Mouse (Mus musculus) lung, postnatal 0 days (tissue): ENCODE data around the gene Tecr. TPM values are rescaled to one million over a fixed set of nuclear protein-coding genes. Genes with fewer than 3 reads are reported as not detected.
"Not testable (repeated sequence)": the region's sequence is repeated elsewhere in the genome, so short reads cannot be mapped to it uniquely, and the experiment has no call there.

ENCODE experiments used
- ATAC-seq: fragments of 200-750 bp; cut with Nextera tagmentation; 2 replicates; pipeline ENCODE4 v1.8.0; 2017; ENCODE audit warnings: moderate library complexity
- DNase-seq: peaks from one replicate; pipeline ENCODE4 v3.0.0-alpha.2; 2016; ENCODE audit warnings: low spot score
- H3K27ac ChIP-seq: fragments of 300-500 bp; sonication (generic); 2 replicates; pipeline ENCODE4 v1.5.1; 2014; ENCODE audit warnings: antibody characterized with exemption, mild to moderate bottlenecking, low read length, mixed read lengths
- H3K27me3 ChIP-seq: fragments of 300-500 bp; sonication (generic); replicated peaks from 2 replicates; pipeline ENCODE4 v1.6.1; 2014; ENCODE audit warnings: low read length, mixed read lengths; ENCODE audit not compliant: insufficient read depth
- H3K36me3 ChIP-seq: fragments of 300-500 bp; sonication (generic); 2 replicates; pipeline ENCODE4 v1.6.1; 2014; ENCODE audit warnings: low read length, mixed read lengths; ENCODE audit not compliant: insufficient read depth
- H3K4me1 ChIP-seq: fragments of 300-500 bp; sonication (generic); 2 replicates; pipeline ENCODE4 v1.6.1; 2014; ENCODE audit warnings: antibody characterized with exemption, low read depth, low read length, mixed read lengths; ENCODE audit not compliant: insufficient read depth
- H3K4me2 ChIP-seq: fragments of 300-500 bp; sonication (generic); replicated peaks from 2 replicates; pipeline ENCODE4 v1.6.1; 2014; ENCODE audit warnings: low read depth, mild to moderate bottlenecking, low read length, moderate library complexity, mixed read lengths
- H3K4me3 ChIP-seq: fragments of 300-500 bp; sonication (generic); 2 replicates; pipeline ENCODE4 v1.5.1; 2014; ENCODE audit warnings: low read depth, low read length
- H3K9ac ChIP-seq: fragments of 300-500 bp; sonication (generic); replicated peaks from 2 replicates; pipeline ENCODE4 v1.6.1; 2014; ENCODE audit warnings: low read depth, mild to moderate bottlenecking
- H3K9me3 ChIP-seq: fragments of 300-500 bp; sonication (generic); 2 replicates; pipeline ENCODE4 v1.6.1; 2016; ENCODE audit warnings: low read length, mixed read lengths
- CTCF ChIP-seq: IDR thresholded peaks from 2 replicates; pipeline ENCODE4 v1.5.1; 2016; ENCODE audit warnings: antibody characterized with exemption, mild to moderate bottlenecking
- EP300 ChIP-seq: IDR thresholded peaks from 2 replicates; pipeline ENCODE4 v1.6.1; 2016; ENCODE audit warnings: antibody characterized with exemption, mild to moderate bottlenecking, control low read depth
- WGBS: fragments of 180-500 bp; shearing (Covaris S2); extraction: QIAGEN DNeasy Blood & Tissue Kit; methylation state at CpG from one replicate; pipeline ENCODE4 v1.1.7; 2014; 5-methylcytosine and 5-hydroxymethylcytosine counted together
- polyA plus RNA-seq: library from polyadenylated mRNA; unstranded; fragments of >200 nt; fragmentation: Nextera tagmentation; extraction: Ambion mirVana; gene quantifications from 2 replicates; pipeline ENCODE4 v1.2.1, GENCODE M21; 2015

Tecr gene
- polyA plus RNA-seq, 1 experiment from 2014 or later = 293 TPM

DNA sequence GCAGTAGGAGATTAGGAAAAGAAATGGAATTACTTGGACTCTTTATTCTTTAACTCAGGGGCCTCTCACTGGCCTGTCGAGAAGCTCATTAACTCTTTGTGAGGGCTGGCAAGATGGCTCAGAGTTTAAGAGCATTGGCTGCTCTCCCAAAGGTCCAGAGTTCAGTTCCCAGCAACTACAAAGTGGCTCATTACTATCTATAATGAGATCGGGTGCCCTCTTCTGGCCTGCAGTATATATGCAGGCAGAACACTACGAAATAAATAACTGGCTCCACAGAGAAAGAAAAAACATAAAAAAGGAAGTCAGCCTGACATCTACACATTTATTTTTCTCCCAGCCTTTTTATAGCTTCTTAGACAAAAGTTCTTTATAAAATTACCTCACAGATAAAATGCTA, 11.4 kb downstream of the Tecr start:
- DNase-seq (peak; percentile 52), ATAC-seq (no peak)
- H3K4me1 ChIP-seq = peaks cover 5% of the 10 kb centered on the region; the same call in 1 of the 2 replicates
- no peak overlapping the region for H3K4me3 ChIP-seq
- H3K27ac ChIP-seq = no peak overlapping the region
- no peaks in the 10 kb centered on the region for H3K36me3 ChIP-seq
- H3K4me2 ChIP-seq = no peak overlapping the region
- H3K9me3 ChIP-seq = no peaks in the 10 kb centered on the region
- no peaks in the 10 kb centered on the region for H3K27me3 ChIP-seq
- TF ChIP-seq CTCF (peak; percentile 63), EP300 (no peak)
- WGBS = 19% methylated on average over 3 of the region's 3 CpGs
- no peak overlapping the region for H3K9ac ChIP-seq

DNA sequence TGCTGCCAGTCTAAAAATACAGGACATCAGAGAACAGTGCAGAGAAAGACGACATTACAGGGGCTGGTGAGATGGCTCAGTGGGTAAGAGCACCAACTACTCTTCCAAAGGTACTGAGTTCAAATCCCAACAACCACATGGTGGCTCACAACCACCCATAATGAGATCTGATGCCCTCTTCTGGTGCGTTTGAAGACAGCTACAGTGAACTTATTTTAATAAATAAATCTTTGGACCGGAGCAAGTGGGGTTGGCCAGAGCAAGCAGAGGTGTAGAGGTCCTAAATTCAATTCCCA, 12.8 kb downstream of the Tecr start:
- 48% methylated on average over 3 of the region's 3 CpGs for WGBS

DNA sequence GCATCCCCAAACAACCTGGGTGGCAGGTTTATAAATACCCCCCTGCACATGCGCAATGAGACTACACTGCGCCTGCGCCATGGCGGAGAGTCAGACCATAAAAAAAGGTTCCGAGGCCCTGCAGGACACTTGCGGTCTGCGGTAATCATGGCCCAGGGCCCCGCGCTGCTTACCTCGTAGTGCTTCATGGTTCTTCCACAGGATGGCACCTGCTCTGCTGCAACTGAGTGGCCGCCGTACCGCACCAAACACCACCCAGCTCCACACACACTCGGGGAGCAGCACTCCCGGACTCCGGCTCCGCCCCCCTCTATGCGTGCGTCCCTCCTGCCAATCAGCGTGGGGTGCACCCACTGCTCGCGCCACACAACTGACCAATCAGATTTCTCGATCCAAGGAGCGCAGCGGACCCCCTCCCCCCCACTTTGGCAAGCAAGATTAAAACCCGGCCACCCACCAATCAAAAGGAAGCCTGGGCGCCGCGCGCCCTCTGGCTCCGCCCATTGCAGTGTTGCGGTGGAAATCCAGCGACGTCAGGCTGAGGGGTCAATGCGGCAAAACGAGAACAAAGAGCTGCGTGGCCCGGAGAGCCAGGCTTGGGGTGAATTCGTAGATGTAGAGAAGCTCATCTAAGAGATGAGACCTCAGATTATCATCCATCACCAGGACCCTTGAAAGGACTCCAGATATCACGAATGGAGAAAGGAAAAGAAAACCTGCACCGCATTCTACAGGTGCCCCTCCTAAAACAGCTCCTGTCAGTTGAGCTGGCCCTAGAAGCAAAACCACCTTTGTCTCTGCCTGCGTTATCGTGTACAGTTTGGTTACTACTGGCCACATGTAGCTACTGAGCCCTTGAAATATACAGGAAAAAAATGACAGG, 13.4 kb downstream of the Tecr start:
- Histone ChIP-seq H3K27ac (peak overlapping the region; percentile 84), H3K36me3 (no peaks in the 10 kb centered on the region), H3K4me3 (peak overlapping the region; percentile 64), H3K9me3 (no peaks in the 10 kb centered on the region), H3K4me2 (peak overlapping the region; percentile 88), H3K4me1 (peaks cover 5% of the 10 kb centered on the region; the same call in 1 of the 2 replicates), H3K27me3 (no peaks in the 10 kb centered on the region), H3K9ac (peak overlapping the region; percentile 55)
- ATAC-seq = peak; percentile 99
- TF ChIP-seq EP300 (no peak), CTCF (peak; percentile 33; the same call in 1 of the 2 replicates)
- peak; percentile 99 for DNase-seq
- under 1% methylated on average over 42 of the region's 43 CpGs for WGBS

More for the DNA sequence above, 12.8 kb downstream of the Tecr start:
- Histone ChIP-seq H3K4me2 (peak overlapping the region; percentile 88), H3K9ac (peak overlapping the region; percentile 32; the same call in 1 of the 2 replicates), H3K27ac (peak overlapping the region; percentile 84), H3K4me3 (peak overlapping the region; percentile 64; the same call in 1 of the 2 replicates)
- not testable (repeated sequence) for H3K9me3 ChIP-seq, H3K36me3 ChIP-seq, H3K27me3 ChIP-seq, ATAC-seq, DNase-seq, H3K4me1 ChIP-seq
- peak; percentile 35 for TF ChIP-seq CTCF

DNA sequence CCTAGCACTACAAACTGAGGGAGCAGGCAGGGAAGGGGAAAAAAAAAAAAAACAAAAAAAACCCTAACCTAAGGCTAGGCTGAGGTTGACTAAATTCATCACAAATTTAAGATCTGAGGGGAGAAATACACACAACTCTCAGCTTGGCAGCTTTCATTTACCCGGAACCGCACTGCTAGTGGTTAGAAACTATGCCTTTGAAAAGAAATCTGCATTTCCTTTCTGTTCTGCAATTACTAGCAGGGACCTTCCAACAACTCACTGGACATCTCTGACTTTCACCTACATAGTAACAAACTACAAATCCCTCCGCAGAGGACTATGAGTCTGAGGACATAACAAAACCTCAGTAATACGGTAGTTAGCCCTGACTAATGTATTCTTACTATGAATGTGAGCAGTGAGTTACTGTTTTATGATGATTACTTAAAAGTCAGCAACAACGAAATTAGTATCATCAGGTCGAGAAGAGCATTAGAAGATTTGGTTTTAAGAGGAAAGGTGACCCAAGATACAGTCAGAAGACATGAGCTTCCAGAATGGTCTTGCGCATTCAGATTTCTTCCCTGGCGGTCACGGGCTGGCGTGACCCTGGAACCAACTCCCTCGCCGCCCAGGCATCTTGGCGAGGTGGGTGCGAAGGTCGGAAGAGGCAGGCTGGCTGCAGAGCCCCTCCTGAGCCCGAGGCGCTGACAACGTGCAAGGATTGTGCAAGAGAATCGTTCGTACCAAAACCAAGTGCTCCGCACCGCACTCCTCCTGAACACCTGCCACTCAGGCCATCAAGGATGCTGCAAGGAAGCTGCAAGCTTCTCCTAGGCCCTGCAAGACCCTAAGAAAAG, 14.2 kb downstream of the Tecr start:
- H3K4me1 ChIP-seq = peaks cover 5% of the 10 kb centered on the region; the same call in 1 of the 2 replicates
- no peaks in the 10 kb centered on the region for H3K36me3 ChIP-seq
- ATAC-seq (peak; percentile 9), DNase-seq (no peak)
- no peaks in the 10 kb centered on the region for H3K9me3 ChIP-seq
- peak overlapping the region; percentile 55 for H3K9ac ChIP-seq
- peak overlapping the region; percentile 64 for H3K4me3 ChIP-seq
- H3K27me3 ChIP-seq = no peaks in the 10 kb centered on the region
- 3% methylated on average over 20 of the region's 22 CpGs for WGBS
- TF ChIP-seq CTCF = no peak
- TF ChIP-seq EP300 = no peak
- peak overlapping the region; percentile 48; the same call in 1 of the 2 replicates for H3K27ac ChIP-seq
- peak overlapping the region; percentile 88 for H3K4me2 ChIP-seq

DNA sequence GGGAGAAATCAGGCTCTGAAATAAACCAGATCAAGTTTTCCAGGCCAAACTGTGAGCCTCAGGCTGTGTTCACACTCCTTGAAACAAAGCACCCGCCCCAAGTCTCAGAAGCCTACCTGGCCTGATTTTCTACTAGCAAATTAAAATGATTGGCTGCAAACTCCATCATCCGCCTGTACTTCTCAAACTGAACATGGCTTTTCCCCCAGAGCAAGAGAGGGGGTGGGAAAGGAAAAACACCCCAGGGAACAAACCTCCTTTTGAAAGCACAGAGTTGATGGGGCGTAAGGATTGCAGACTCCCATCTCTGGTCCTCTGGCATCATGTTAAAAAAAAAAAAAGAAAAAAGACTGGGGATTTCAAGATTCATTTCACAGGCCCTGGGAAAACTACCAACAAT, 15.1 kb downstream of the Tecr start:
- no peak overlapping the region; the same call in 1 of the 2 replicates for H3K4me2 ChIP-seq

DNA sequence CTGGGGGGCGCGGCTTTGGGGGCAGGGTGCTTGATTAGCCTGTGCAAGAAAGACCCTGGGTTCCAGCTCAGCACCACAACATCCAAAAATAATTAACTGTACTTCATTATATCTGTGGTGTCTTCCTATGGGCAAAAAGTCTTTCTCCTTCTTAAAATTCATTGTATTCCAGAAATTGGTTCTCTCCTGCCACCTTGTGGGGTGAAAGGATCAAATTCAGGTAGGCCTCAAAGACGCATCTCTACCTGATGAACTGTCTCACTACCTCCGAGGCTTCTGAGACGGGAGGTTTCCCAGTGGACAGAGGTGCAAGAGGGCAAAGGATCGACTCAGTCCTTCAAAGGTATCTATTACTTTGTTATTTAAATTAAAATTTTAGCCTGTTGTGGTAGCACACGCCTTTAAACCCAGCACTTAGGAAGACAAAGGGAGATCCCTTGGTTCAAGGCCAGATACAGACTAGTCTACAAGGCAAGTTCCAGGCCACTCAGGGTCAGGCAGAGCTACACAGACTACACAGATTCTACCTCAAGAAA, 17.2 kb downstream of the Tecr start:
- TF ChIP-seq EP300 (no peak), CTCF (peak; percentile 36; the same call in 1 of the 2 replicates)
- Histone ChIP-seq H3K4me1 (peaks cover 5% of the 10 kb centered on the region; the same call in 1 of the 2 replicates), H3K9ac (no peak overlapping the region), H3K27me3 (no peaks in the 10 kb centered on the region), H3K9me3 (no peaks in the 10 kb centered on the region), H3K27ac (no peak overlapping the region), H3K4me3 (no peak overlapping the region), H3K4me2 (no peak overlapping the region), H3K36me3 (no peaks in the 10 kb centered on the region)
- 75% methylated on average over 7 of the region's 7 CpGs for WGBS
- no peak for ATAC-seq
- no peak for DNase-seq

More for the DNA sequence above, 15.1 kb downstream of the Tecr start:
- Histone ChIP-seq H3K27ac (no peak overlapping the region), H3K4me1 (peaks cover 5% of the 10 kb centered on the region; the same call in 1 of the 2 replicates), H3K9ac (no peak overlapping the region), H3K9me3 (no peaks in the 10 kb centered on the region), H3K27me3 (no peaks in the 10 kb centered on the region), H3K4me3 (no peak overlapping the region), H3K36me3 (no peaks in the 10 kb centered on the region)
- DNase-seq (no peak), ATAC-seq (no peak)
- 53% methylated on average over 3 of the region's 3 CpGs for WGBS
- TF ChIP-seq EP300 (no peak), CTCF (no peak)
